Mouse (Mus musculus) adrenal gland, adult 18-20 months (tissue): Measurements from ENCODE around the gene Id1. TPM values are rescaled to one million over a fixed set of nuclear protein-coding genes. Genes with fewer than 3 reads are reported as not detected.
A peak's percentile ranks its signal among the peaks of the same experiment; 100 is the strongest.

Experiments used
- DNase-seq, 2 experiments: peaks; one replicate each; pipeline ENCODE4 v3.0.0; 2021 to 2022; ENCODE audit warnings: low spot score in 2 of 2
- total RNA-seq, 2 experiments: library from RNA; stranded (reverse); gene quantifications; 1 replicate in 1 of 2; 2 replicates in 1 of 2; pipeline ENCODE4 v1.2.3; 2021

Gene Id1
- total RNA-seq, 2 experiments from 2014 or later, result 51.8 to 93.4 TPM

GRCm38 (mm10) chr2:152741153-152742041 lies 5.3 kb downstream of the Id1 start:
- DNase-seq, result peak; percentile 57 to 62

GRCm38 (mm10) chr2:152742435-152742834 lies 6.4 kb downstream of the Id1 start:
- peak; percentile 60 to 76 for DNase-seq

GRCm38 (mm10) chr2:152753944-152754711 lies 18.1 kb downstream of the Id1 start, which contains the start of gene Cox4i2:
Cox4i2 (plus strand) TSS chr2:152754173.
- no peak for DNase-seq

GRCm38 (mm10) chr2:152756474-152757393 lies 20.7 kb downstream of the Id1 start:
- DNase-seq, result no peak

- no peak for DNase-seq
These were observed 21.4 kb downstream of the Id1 start for GRCm38 (mm10) chr2:152757478-152757877.

GRCm38 (mm10) chr2:152758351-152758750 lies 22.3 kb downstream of the Id1 start:
- DNase-seq, result no peak

- DNase-seq, result no peak
These were observed 27.3 kb downstream of the Id1 start for GRCm38 (mm10) chr2:152763310-152763709.

GRCm38 (mm10) chr2:152764172-152765044 lies 28.4 kb downstream of the Id1 start:
- DNase-seq, result no peak

- DNase-seq, result no peak
These were observed 29.1 kb downstream of the Id1 start for GRCm38 (mm10) chr2:152765045-152765674.

- peak; percentile 95 to 96 for DNase-seq
These were observed 30.5 kb downstream of the Id1 start for GRCm38 (mm10) chr2:152766387-152767123.

- peak in 1 of 2 experiments; percentile 66 for DNase-seq
These were observed 31.7 kb downstream of the Id1 start for GRCm38 (mm10) chr2:152767618-152768271.

- no peak for DNase-seq
These were observed 33.6 kb downstream of the Id1 start for GRCm38 (mm10) chr2:152769677-152770076.

GRCm38 (mm10) chr2:152771571-152771970 lies 35.5 kb downstream of the Id1 start:
- no peak for DNase-seq

GRCm38 (mm10) chr2:152772231-152772630 lies 36.2 kb downstream of the Id1 start:
- no peak for DNase-seq

- DNase-seq, result no peak
These were observed 39.3 kb downstream of the Id1 start for GRCm38 (mm10) chr2:152775357-152775756.

GRCm38 (mm10) chr2:152776019-152776418 lies 40.0 kb downstream of the Id1 start:
- no peak for DNase-seq

- DNase-seq, result no peak
These were observed 40.4 kb downstream of the Id1 start for GRCm38 (mm10) chr2:152776435-152776834.

GRCm38 (mm10) chr2:152777081-152777480 lies 41.0 kb downstream of the Id1 start:
- no peak for DNase-seq
